Mouse (Mus musculus) kidney, adult 18-20 months (tissue): ENCODE results near the gene Psmd2.

Experiments
- DNase-seq: peaks from one replicate; pipeline ENCODE4 v3.0.0; 2021

Gene Psmd2

GRCm38 (mm10) chr16:20651076-20651946 is at the start of gene Psmd2:
TSS of gene Psmd2 (plus strand) at chr16:20651652.
- DNase-seq: peak; percentile 98

DNA sequence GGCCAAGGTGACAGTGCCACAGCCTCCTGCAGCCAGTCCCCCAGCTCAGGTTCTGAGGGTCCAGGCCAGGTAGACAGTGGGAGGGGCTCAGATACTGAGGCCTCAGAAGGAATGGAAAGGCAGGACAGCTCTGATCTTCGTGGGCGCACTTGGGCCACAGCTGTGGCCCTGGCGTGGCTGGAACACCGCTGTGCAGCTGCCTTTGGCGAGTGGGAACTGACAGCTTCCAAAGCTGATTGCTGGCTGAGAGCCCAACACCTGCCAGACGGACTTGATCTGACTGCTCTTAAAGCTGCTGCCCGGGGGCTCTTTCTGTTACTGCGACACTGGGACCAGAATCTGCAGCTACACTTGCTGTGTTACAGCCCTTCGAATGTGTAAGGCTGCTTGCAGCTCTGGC is 46.7 kb upstream of the Psmd2 start:
- DNase-seq: no peak

DNA sequence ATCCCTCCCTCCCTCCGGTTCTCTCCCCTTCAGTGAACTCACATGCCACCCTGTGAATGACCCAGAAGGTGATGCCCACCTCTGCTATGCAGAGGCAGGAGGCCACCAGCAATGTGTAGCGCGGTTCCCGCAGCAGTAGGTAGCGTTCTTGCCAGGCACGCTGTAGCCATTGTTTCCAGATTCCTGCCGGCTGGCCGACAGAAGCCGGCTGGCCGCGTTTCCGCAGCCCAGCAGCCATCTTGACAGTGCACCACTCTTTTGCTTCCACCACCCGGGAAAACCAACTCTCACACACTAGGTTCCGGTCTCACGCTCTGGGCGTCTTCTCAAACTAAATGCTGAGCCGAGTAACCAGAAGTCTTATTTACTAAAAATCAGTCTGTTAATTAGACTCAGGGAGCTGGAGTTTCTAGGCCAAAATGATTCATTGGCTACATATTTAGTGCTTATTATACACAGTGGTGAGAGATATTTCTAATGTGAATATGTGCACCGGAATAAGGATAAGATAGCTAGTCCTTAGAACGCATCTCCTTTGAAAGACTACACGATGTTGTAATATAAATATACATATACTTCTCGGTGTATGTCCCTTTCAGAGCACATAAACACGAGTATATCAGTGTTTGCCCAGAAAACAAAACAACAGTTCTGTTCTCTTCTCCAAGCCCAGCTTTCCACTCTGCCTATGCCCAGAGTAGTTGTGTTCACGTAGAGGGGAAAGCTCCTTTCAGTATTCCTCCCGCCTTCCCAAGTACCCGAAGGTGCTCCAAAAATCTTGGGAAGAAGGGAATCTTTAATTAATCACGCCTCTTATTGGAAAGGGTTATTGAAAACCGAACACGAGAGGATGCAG is 40.7 kb upstream of the Psmd2 start:
- DNase-seq: peak; percentile 83

DNA sequence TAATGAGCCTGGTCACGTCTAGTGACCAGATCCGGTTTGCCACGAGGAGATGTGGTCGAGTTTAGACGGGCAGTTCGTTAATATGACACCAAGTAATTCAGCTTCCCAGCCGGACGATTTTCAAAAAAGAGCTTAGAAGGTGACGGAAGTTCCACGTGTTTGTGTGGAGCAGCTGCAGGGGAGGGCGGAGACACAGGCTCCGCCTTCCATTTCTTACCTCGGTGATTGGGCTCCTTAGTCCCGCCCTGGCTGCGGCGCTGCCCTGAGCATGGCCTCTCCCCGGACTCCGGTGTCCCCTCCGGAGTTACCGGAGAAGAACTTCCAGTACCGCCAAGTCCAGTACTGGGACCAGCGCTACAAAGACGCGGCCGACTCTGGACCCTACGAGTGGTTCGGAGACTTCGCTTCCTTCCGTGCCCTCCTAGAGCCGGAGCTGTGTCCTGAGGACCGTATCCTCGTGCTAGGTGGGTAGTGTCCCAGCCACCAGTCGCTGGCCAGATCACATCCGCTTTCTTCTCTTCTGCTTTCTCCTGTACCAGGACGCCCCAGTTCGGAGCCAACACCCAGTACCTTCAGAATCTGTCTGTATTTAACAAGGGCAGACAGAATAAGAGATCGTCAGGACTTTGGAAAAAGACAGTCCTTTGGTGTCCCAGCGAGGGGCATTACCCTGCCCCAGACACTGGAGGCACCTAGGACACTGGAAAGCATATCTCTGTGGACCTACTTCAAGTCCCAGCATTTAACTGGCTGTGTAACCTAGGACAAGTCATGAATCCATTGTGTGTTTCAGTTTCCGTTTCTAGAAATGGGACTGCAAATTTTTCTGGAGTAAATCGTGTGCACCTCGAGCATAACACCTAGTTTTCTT is 39.9 kb upstream of the Psmd2 start, which contains the start of the genes Eef1akmt4, Gm49333 and Alg3:
Eef1akmt4 (plus strand) TSS at position 237 of the 871 bp plus-strand sequence.
Gm49333 (plus strand) TSS at position 254 of the 871 bp plus-strand sequence.
Alg3 (minus strand) TSS at position 379 of the 871 bp plus-strand sequence.
- peak; percentile 90 for DNase-seq

DNA sequence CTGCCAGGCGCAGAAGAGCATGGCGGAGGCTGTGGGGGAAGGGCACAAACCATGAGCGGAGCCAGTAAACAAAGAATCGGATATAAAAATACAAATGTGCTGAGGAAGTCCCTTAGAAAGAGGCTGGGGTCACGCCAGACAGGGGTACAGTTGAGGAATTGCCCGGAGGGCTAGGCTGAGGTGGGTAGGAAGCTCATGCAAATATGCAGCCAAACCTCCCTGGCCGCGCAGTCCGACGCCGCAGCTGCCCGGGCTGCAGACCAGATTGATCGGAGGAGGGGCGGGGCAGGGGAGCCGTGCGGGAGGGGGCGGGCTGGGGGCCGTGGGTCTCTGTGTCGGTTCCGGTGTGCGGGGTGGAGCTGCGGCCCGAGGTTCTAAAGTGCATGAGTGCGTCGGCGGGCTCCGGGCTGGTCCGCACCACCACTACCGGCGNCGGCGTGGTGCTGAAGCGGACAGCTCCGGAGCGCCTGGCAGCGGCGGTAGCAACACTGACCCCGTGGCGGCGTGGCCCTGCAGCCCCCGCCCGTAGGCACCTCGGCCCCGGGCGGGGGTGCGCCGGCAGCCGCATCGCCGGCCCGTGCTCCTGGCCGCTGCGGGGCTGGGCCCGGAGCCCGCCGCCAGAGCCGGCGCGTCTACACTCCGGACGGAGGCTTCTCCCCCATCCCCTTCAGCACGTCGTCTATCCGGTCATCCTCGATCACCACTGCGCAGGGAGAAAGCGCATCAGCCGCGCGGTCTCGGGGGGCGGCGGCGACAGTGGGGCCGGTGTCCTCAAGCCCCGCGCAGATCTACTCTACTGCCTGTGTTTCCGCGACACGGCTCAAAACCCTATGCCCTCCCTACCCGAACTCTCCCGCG is 31.7 kb upstream of the Psmd2 start:
- DNase-seq: peak; percentile 48

DNA sequence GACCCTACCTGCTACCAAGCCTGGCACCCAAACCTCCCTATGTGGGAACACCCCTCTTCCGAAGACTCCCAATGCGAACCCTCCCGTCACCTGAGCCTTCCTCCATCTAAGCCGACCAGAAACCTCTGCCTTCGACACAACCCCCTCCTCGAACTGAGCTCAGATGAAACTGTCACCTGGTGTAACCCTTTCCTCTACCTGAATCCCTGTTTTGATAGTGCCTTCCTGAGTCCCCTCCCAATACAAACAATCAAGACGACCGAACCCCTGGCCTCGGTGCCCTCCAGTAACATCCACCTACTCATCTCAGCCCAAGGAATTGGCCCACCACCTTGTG is 31.1 kb upstream of the Psmd2 start:
- DNase-seq: no peak

DNA sequence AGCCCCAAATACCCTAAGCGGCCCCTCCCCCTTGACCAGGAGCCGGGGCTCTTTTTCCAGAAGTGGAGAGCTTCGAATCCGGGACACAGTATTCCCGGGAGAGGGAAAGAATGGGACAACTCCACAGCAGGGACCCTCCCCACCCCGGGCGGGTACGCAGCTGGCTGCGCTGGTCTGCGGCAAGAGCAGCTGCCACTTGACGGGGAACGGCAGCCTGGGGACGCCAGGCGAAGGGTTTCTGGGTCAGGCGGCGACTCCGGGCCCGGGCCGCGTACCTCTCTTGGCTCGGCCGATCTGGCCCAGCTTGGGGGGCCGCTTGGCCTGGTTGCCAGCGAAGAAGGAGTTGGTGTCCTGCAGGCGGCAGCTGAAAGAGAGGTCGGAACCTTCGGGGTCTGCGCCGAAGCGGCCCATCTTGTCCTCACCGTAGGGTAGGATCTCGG is 30.7 kb upstream of the Psmd2 start:
- no peak for DNase-seq

GRCm38 (mm10) chr16:20621191-20621990 is 30.1 kb upstream of the Psmd2 start, which contains the start of gene Camk2n2:
TSS of gene Camk2n2 (minus strand) at chr16:20621287.
- peak; percentile 79 for DNase-seq

DNA sequence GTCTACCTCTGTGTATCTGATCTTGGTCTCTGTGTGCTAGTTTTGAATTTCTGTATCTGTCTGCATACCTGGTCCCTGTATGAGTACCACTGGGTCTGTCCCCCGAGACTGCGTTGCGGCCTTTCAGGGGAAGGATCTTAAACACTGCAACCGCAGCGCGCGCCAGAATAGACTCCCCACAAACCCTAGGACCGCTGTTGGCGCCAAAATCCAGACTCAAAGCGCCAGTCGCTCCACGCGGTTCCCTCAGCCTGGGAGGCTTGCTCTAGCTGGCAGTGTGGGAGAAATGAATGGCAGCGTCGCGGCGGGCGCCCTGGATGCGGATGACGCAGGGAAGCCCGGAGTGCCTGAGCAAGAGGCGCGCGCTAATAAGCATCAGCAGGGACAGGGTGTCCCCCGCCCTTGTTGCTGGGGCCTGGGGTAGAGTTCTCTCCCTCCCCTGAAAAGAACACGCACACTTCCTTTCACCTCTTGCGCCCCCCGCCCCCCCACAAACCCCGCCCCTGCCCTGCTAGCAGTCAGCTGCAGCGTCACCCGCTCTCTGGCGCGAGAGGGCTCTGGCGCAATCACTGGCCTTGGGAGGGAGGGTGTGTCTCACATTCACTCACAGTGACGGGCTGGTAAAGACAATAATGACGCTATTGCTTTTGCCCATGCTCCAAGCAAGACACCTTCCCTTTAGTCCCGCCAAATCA is 29.3 kb upstream of the Psmd2 start:
- DNase-seq: peak; percentile 42

DNA sequence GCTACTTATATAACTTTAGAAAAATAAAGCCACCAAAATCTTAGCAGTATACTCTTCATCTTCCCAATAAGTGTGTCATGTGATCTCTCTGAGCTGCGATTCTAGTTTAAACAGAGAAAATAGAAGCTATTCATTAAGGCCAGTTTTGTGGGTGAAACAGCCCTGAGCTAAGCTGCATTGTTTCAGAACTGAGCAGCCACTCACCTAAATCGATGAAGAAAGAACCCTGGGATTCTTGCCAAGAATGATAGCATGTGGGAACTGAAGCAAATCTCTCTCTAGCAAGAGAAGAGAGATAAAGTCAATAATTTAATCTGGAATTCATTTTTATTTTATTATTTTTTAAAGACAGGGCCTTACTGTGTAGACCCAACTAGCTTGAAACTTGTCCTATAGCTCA is 28.2 kb upstream of the Psmd2 start:
- no peak for DNase-seq

DNA sequence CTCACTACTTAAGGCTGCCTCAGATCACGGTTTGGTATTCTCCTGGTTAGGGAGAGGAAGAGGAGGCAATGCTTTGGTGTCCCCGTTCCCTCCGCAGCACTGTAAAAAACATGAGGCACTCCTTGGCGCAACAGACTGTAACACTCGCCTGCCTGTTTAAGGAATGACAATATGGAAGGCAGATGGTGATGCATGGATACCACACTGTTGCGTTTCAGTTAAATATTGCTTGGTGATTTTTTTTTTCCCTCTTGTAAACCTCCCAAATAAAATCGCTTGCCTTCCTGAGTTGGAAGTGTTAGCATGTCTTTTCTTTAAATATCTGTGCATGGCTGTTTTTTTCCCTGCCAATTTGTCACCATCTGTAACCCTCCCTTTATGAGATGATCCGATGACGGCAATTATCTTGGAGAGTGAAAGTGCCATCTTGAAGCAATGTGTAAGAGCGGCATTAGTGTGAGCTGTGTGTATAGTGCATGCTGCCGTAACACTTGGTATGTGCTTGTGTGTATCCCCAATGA is 22.5 kb upstream of the Psmd2 start:
- DNase-seq: no peak

- no peak for DNase-seq
Observed at GRCm38 (mm10) chr16:20629731-20630634, 21.5 kb upstream of the Psmd2 start, which contains the start of gene Ece2. TSS of gene Ece2 (plus strand) at chr16:20629828.

DNA sequence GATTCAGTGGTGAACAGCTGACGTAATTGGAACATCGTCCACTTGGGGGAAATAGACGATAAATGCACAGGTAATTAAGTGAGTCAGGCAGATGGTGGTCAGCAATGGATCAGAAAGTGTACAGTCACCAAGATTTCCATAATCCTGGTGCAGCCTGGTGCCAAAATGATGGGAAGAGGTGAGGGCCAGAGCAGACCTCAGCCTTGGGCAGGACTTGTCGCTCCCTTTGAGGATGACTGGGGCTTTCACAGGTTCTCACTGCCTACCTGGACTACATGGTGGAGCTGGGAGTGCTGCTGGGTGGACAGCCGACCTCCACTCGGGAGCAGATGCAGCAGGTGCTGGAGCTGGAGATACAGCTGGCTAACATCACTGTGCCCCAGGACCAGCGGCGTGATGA is 14.0 kb upstream of the Psmd2 start:
- DNase-seq: no peak

DNA sequence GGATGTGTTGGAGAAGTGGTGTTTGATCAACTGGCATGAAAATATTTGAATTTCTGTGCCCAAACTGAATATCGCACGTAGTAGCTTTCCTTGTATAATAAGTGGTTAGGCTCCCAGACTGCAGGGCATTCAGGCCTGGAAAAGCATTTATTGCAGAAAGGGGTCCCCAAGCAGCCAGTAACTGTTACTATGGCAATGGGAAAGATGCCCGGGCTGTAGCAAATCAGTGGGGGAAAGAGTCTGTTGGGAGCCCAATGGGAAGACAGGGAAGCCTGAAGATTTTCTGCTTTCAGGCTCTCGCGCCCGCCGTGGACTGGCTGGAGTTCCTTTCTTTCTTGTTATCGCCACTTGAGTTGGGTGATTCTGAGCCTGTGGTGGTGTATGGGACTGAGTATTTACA is 13.1 kb upstream of the Psmd2 start:
- DNase-seq: no peak

- peak; percentile 78 for DNase-seq
Observed at GRCm38 (mm10) chr16:20642161-20642560, 9.3 kb upstream of the Psmd2 start.

- no peak for DNase-seq
Observed at GRCm38 (mm10) chr16:20643911-20644310, 7.5 kb upstream of the Psmd2 start.

DNA sequence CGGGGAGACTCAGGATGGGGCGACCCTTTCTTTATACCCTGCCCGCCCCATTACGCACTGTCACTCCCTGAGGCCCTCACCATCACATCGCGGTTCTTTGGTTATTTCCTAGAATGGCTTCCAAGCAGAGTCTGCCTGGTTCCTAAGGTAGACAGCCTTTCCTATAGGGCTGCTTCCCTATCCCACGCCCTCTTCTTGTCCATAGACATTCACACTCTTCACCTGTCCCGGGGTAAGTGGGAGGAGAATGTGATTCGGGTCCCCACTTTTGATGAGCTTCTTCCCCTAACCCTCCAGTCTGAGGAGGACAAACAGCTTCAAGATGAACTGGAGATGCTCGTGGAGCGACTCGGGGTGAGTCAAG is 477 bp downstream of the Psmd2 start:
- DNase-seq: no peak

DNA sequence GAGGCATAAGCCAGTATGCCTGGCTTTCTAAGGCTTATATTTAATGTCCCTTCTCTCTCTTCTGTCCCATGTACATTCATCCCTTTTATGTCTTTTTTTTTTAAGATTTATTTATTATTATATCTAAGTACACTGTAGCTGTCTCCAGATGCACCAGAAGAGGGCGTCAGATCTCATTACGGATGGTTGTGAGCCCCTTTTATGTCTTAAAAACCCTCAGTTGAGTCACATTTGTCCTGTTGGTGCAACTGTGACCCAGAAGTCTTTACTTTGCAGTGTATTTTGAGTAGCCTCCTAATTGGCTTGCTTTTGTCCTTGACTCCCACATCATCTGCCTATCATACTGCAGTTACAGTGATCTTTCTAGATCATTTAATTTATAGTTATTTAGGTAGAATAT is 1.9 kb downstream of the Psmd2 start:
- no peak for DNase-seq

GRCm38 (mm10) chr16:20657661-20658060 is 6.2 kb downstream of the Psmd2 start:
- no peak for DNase-seq
